ENCODE assay signal across 17 mouse cellular contexts in the genomic region with DNA sequence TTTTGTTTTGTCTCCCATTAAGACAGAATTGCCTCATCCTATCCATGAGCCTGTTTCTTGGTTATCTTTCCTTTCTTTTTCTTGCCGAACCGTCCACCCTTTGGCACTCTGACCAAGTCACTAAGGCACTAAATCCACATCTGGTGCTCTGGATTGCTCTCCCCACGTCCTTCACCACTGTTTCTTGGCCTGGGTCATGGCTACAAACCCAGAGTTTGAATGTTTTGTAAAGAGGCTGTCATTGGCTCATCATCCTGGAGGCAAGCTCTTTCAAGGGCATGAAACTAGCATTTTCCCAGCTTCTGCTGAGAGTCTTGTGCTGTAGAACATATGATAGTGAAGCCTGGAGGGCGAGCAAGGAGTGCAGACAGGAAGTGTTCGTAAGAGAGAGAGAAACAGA.
"Had no signal": no experiment of that assay in that cellular context is flagged by ENCODE, and none has a peak within 500 bp of the region (broad histone marks: within the 10 kb centered on the region; RNA-seq: fewer than 3 reads in every experiment).

No protein-coding gene starts in this region.

- H3K36me3 ChIP-seq: midbrain, embryonic 13.5 days; midbrain, embryonic 15.5 days; neural tube, embryonic 12.5 days; stomach, embryonic 15.5 days had no signal

- H3K9me3 ChIP-seq: lung, embryonic 15.5 days; megakaryocyte, embryonic 14.5 days; midbrain, embryonic 13.5 days; midbrain, embryonic 15.5 days; neural tube, embryonic 12.5 days; stomach, embryonic 15.5 days had no signal

- H3K27ac ChIP-seq: lung, embryonic 15.5 days; macrophage; midbrain, embryonic 13.5 days; midbrain, embryonic 15.5 days; neural tube, embryonic 12.5 days; stomach, embryonic 15.5 days; stomach, postnatal 0 days had no signal

- H3K9ac ChIP-seq: lung, embryonic 15.5 days; midbrain, embryonic 13.5 days; midbrain, embryonic 15.5 days; neural tube, embryonic 12.5 days; stomach, embryonic 15.5 days had no signal

- H3K4me1 ChIP-seq: lung, embryonic 15.5 days; megakaryocyte, embryonic 14.5 days; midbrain, embryonic 13.5 days; midbrain, embryonic 15.5 days; neural tube, embryonic 12.5 days; stomach, embryonic 15.5 days had no signal

- ATAC-seq: lung, postnatal 0 days; midbrain, embryonic 13.5 days; midbrain, embryonic 15.5 days had no signal

- H3K27me3 ChIP-seq: lung, embryonic 15.5 days; megakaryocyte, embryonic 14.5 days; midbrain, embryonic 13.5 days; midbrain, embryonic 15.5 days; neural tube, embryonic 12.5 days; stomach, embryonic 15.5 days had no signal

- DNase-seq: lung, adult 2 months; lung, postnatal 14 days; lung, postnatal 36 days; right cerebral cortex, postnatal 14 days; thymus, adult 2 months; thymus, postnatal 25 days; thymus, postnatal 4 days had no signal

- H3K4me3 ChIP-seq: lung, embryonic 15.5 days; megakaryocyte, embryonic 14.5 days; midbrain, embryonic 13.5 days; midbrain, embryonic 15.5 days; neural tube, embryonic 12.5 days; stomach, embryonic 15.5 days had no signal

- H3K4me2 ChIP-seq: lung, embryonic 15.5 days; midbrain, embryonic 11.5 days; midbrain, embryonic 13.5 days; midbrain, embryonic 15.5 days; neural tube, embryonic 12.5 days; stomach, embryonic 15.5 days had no signal
